Mouse (Mus musculus) kidney, adult 2 months (tissue): ENCODE measurements around the gene Noct.

ENCODE experiments used
- CTCF ChIP-seq: fragments of 200-500 bp; conservative IDR thresholded peaks from 2 replicates; pipeline ENCODE4 v1.5.1; 2011; ENCODE audit warnings: low read depth, mild to moderate bottlenecking, control low read depth, low read length, moderate library complexity, mixed read lengths; ENCODE audit not compliant: insufficient read depth, insufficient read length
- POLR2A ChIP-seq: fragments of 200-500 bp; IDR thresholded peaks from one replicate; pipeline ENCODE4 v1.6.1; 2011; ENCODE audit warnings: low read depth, low read length, control low read depth

- no peak for TF ChIP-seq CTCF
- TF ChIP-seq POLR2A, result no peak
Observed at GRCm38 (mm10) chr3:51202491-51202987, 21.7 kb upstream of the Noct start.
